Mouse (Mus musculus): ENCODE measurements around the gene Myof.

Myof gene

GRCm38 (mm10) chr19:37937092-37937491 is 106.3 kb downstream of the Myof start:
- no peak for DNase-seq

DNA sequence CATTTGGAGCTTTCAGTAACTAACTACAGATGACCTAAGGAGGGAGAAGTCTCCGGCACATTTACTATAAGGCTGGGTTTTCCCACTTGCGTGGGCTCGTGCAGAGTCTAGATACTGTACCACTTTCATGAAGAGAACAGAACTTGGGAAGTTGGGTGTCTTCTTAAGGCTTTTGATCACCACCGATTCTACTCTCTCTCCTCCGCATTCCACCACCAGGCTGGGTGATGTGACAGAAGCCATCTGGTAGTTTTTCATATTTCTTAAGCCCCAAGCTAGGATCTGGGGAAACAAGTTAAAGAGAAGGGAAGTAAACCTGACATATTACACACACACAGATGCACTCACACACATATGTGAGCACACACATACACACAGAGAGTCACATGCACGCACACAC is 108.7 kb downstream of the Myof start:
- no peak for DNase-seq

DNA sequence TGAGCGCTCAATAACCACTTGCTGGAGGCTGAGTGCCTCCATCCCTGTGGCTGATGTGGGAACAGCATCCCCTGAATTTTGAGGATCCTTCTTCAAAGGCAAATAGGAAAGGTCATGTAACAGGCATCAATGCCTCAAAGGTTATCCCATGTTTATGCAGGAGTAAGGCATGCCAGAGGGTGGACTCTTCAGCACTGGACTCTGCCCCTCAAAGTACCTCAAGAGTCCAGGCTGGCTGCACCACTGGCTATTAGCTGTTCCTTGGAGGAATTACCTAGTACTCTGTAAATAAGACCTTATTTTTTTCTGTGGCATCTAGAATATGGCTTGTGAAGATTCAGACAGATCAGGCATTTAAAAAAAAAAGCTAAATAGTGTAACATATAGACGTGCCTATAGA is 111.2 kb downstream of the Myof start:
- DNase-seq: no peak

DNA sequence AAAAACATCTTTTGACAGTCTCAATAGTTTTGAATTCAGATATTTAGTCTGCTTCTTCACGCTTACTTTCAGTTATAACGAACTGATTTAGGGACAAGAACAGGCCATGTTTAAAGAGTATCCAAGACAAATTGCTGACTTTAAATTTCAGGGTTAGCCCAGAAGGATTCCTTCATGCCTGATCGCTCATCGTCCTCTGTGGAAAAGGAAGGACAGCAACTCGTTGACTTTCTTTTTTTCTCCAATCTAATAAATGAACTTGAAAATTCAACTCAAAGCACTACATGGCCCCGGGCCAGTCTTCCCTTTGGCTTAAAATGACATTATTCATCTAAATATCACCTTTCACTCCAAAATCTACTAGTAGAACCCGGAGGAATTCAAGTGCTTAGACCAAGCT is 115.5 kb downstream of the Myof start:
- no peak for DNase-seq

GRCm38 (mm10) chr19:37925323-37925722 is 118.1 kb downstream of the Myof start:
- DNase-seq: no peak

DNA sequence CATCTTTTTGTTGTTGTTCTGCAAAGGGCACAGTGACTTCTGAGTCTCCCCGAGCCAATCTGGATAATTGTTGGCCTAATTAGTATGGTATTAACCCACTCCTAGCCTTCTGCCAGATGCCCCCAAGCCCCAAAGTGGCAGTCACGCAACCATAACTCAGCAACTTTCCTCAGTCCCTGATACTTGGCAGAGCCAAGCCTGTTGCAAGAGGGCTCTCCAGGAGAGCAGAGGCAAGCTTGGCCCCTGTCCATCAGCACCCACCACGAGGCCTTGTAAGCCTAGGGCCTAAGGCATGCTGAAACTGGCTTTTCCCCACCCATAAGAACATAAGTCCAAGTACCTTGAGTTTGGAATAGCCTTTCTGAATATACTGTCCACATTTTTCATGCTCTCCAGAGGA is 119.1 kb downstream of the Myof start:
- no peak for DNase-seq

- DNase-seq: no peak
Observed at GRCm38 (mm10) chr19:37921098-37921497, 122.3 kb downstream of the Myof start.

GRCm38 (mm10) chr19:37918515-37918932 is 124.9 kb downstream of the Myof start:
- peak; percentile 93 for DNase-seq

DNA sequence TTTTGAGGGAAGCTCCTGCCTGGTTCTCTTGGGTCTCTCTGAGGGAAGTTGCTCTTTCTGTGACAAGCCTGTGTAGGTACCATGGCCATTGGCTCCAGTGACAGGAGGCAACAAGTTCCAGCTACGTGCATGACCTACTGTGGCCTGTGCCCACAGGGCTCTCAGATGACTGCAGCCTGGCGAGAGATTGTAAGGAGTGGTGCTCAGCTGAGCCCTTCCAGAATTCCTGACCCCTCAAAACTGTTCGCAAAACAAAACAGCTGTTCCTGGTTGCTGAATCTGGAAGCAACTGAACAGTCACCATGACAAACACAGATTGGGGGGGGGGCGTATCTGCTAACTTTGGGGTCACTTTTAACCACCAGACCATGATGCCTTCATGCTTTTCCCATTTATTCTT is 129.1 kb downstream of the Myof start:
- DNase-seq: no peak

DNA sequence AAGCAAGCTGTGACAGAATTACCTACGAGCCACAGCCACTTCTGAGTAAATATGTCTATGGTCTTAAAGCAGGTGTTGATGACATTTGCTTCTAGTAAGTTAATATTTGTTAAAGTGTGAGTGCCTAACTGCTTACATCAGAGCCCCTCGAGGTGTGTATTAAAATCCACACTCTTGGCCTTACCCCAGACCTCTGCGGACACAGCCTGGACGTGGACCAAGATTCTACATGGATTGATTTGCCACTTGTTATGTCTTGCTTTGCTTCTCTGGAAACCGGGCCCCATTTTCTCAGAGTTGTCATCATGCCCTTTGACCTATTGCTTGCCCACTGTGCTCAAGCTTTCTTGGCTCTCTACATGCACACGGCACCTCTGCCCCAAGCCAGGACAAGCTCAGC is 130.9 kb downstream of the Myof start:
- no peak for DNase-seq

DNA sequence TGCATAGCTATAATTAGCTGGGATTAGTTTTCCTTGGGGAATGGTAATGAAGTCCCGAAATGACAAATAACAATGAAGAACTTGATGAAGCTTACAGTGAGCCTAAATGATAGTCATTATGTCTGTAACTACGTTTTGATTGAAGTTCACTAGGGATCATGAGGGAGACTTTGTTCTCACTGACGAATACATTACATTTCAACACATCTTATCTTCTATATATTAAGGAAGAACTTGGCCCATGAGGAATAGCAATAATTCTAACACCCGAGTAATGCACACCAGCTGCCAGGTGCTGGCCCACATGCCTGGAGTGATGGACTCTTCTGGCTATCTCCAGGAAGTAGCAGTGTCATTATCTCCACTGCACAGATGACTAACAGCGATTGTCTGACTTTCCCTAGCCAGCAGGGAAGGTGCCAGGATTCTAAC is 133.5 kb downstream of the Myof start:
- DNase-seq: no peak

- DNase-seq: no peak
Observed at GRCm38 (mm10) chr19:37907451-37908320, 135.7 kb downstream of the Myof start.

- no peak for DNase-seq
Observed at GRCm38 (mm10) chr19:37906916-37907315, 136.5 kb downstream of the Myof start.

GRCm38 (mm10) chr19:37896081-37896480 is 147.3 kb downstream of the Myof start:
- no peak for DNase-seq

DNA sequence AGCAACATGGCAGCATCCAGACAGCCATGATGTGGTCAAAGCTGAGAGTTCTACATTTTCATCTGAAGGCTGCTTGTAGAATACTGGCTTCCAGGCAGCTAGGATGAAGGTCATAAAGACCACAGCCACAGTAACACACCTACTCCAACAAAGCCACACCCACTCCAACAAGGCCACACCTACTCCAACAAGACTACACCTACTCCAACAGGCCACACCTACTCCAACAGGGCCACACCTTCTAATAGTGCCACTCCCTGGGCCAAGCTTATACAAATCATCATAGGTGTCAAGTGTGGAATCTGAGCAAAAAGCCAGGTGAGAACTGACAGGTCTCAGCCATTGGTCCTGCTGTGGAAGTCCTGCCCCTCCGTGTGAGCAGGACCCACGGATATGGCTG is 152.4 kb downstream of the Myof start:
- no peak for DNase-seq

- no peak for DNase-seq
Observed at GRCm38 (mm10) chr19:37886355-37887120, 156.8 kb downstream of the Myof start.

- DNase-seq: peak; percentile 71
Observed at GRCm38 (mm10) chr19:37881431-37882081, 161.8 kb downstream of the Myof start.

GRCm38 (mm10) chr19:37877511-37878167 is 165.7 kb downstream of the Myof start:
- peak; percentile 72 for DNase-seq

DNA sequence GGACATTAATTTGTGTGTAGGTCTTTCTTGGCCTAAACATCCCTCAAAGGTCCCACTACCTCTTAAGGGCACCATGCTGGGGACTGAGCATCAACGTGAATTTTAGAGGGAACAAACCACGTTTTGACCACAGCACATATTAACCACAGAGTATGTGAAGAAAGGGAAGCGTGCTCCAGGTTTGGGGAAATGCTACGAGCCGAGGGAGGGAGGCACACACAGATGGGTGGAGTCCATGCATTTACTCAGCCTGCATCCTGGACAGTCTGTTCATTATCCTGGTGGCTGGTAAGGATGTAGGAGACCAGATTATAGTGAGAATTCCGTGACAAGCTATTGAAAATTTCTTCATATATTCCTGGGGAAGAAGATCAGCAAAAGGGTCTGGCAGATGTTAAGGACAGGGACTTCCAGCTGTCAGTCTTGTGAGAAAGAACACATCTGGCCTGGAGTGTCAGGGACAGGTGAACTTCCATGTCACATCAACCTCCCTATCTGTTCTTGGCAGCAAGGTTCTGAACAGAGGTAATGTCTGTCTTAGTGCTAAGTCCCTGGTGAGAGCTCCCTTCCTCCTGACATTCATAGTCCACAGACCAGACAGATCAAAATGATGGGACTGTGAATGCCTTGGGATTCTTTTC is 166.7 kb downstream of the Myof start:
- DNase-seq: peak; percentile 78

GRCm38 (mm10) chr19:37873499-37873898 is 169.9 kb downstream of the Myof start:
- DNase-seq: peak; percentile 19

- DNase-seq: peak; percentile 11
Observed at GRCm38 (mm10) chr19:37867592-37867991, 175.8 kb downstream of the Myof start.

DNA sequence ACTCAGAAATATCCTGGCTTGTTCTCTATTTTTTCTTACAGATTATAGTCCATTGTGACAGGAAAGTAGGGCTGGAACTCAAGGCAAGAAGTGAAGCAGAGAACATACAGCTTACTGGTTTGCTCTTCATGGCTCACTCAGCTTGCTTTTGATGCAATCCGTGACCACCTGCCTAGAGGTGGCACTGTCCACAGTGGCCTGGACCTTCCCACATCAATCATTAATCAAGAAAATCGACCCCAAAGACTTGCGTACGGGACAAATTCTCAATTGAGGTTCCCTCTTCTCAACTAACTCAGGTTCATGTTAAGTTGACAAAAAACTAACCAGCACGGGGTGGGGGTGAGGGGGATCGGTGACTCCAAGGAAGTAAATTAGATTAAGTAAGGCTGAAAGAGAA is 176.4 kb downstream of the Myof start:
- peak; percentile 39 for DNase-seq

Measured in heart, adult 11 months (tissue).